Mouse (Mus musculus) cerebellum, adult 2 months (tissue): ENCODE results near the gene Igf2r. TPM values are rescaled to one million over a fixed set of nuclear protein-coding genes. Genes with fewer than 3 reads are reported as not detected.

Experiments used
- DNase-seq, 2 experiments: peaks; one replicate each; pipeline ENCODE4 v3.0.0; 2021
- H3K27ac ChIP-seq: fragments of 200-500 bp; 2 replicates; pipeline ENCODE4 v1.5.1; 2012; ENCODE audit warnings: low read length, control low read depth, inconsistent platforms; ENCODE audit not compliant: insufficient read depth
- H3K27me3 ChIP-seq: fragments of 200-500 bp; 2 replicates; pipeline ENCODE4 v1.6.1; 2012; ENCODE audit warnings: inconsistent platforms, mild to moderate bottlenecking, low read length, moderate library complexity; ENCODE audit not compliant: control insufficient read depth, insufficient read depth
- H3K4me1 ChIP-seq: fragments of 200-500 bp; 2 replicates; pipeline ENCODE4 v1.6.1; 2011; ENCODE audit warnings: low read length; ENCODE audit not compliant: control insufficient read depth, insufficient read depth
- H3K4me3 ChIP-seq: fragments of 200-500 bp; replicated peaks from 2 replicates; pipeline ENCODE3; 2011; ENCODE audit warnings: mild to moderate bottlenecking, low read depth, low read length, control low read depth; ENCODE audit not compliant: insufficient read depth
- CTCF ChIP-seq: fragments of 200-500 bp; IDR thresholded peaks from 2 replicates; pipeline ENCODE4 v1.5.1; 2011; ENCODE audit warnings: low read depth, mild to moderate bottlenecking, control low read depth, low read length, moderate library complexity, borderline replicate concordance; ENCODE audit not compliant: insufficient read depth
- POLR2A ChIP-seq: fragments of 200-500 bp; IDR thresholded peaks from 2 replicates; pipeline ENCODE4 v1.6.1; 2011; ENCODE audit warnings: low read length, control low read depth, borderline replicate concordance; ENCODE audit not compliant: insufficient read depth
- WGBS: fragments of 180-500 bp; shearing (Covaris S2); methylation state at CpG from one replicate; pipeline ENCODE4 v1.1.7; 2018; 5-methylcytosine and 5-hydroxymethylcytosine counted together
- polyA plus RNA-seq: library from polyadenylated mRNA; depleted of rRNA; stranded (reverse); fragments of >200 nt; gene quantifications from 2 replicates; pipeline ENCODE4 v1.2.3, GENCODE M21; 2012

Igf2r gene
- polyA plus RNA-seq, 1 experiment, result 18.1 TPM

DNA sequence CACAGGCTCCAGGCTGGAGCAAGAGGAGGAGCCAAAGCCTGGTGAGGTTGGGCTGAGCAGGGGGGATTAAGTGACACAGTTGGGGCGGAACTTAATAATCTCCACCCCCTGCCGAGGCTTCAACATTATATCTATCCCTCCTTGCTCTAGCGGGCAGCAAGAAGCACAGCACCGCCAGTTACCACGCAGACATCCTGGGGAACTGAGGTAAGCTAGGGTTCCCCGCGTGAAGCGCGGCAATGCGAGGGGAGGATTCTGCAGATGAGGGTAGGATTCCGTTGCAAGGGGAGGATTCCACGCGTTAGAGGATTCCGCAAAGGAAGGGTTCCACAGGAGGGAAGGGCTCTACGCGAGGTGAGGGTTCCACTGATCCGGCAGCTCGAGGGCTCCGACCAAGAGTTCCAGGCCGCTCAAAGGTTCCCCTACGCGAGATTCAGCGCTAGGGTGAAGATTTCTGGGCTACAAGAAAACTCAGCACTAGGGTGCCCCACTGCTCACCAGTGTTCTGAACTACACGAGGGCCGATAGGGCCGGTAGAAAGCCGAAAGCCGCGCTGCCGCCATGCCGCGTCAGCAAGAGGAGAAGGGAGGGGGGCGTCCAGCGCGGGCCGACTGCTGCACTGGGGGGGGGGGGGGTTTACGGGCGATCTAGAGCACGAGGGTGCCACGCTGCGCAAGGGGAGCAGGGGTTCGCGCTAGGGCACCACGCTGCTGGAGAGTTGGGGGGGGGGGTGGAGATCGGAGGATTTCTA, 28.1 kb downstream of the Igf2r start:
- 49% methylated on average over 45 of the region's 45 CpGs for WGBS
- peaks cover 15% of the 10 kb centered on the region for H3K4me1 ChIP-seq
- peak overlapping the region; percentile 36 for H3K27ac ChIP-seq
- TF ChIP-seq CTCF (no peak), POLR2A (peak; percentile 80)
- peak overlapping the region; percentile 64 for H3K4me3 ChIP-seq
- DNase-seq, result peak; percentile 77 to 78
- H3K27me3 ChIP-seq, result no peaks in the 10 kb centered on the region

DNA sequence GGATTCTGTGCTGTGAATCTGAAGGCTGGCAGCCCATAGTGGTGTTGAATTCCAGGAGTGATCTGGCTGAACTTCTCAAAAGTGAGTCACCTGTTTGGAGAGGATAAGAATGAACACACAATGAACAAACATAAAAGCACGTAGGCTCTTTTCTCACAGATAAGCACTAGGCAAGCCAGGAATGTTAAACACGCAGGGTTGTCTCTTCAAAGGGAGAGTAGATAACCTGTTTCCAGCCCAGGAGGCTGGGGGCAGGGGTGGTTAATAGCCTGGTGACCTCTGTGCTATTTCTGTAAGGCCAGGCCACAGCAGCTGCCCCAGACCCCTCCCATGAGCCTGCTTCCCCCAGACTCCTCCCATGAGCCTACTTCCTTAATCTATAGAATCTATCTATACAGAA, 29.1 kb downstream of the Igf2r start:
- H3K27ac ChIP-seq, result no peak overlapping the region
- 66% methylated on average over 2 of the region's 2 CpGs for WGBS

DNA sequence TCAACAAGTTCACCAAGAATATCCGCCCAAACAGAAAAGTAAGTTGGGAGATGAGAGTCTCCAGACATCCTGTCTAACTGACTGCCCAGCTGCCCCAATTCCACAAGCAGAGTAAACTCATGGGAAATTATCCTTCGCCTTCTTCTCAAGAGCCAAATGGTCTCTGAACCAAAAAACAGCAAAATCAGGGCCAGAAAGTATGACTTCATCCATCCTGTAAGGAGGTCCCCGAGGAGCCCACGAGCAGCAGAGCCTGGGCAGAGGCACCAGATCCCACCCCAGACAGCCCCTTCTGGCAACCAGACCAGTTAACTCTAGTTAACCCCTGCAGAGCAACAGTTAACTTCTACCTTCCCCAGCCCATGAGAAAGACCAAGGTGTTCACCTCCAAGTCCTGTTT, 29.9 kb downstream of the Igf2r start:
- no peak for DNase-seq
- 41% methylated on average over 4 of the region's 4 CpGs for WGBS

More for the DNA sequence above, 29.1 kb downstream of the Igf2r start:
- no peak for TF ChIP-seq CTCF
- TF ChIP-seq POLR2A, result no peak
- Histone ChIP-seq H3K4me3 (no peak overlapping the region), H3K4me1 (peaks cover 15% of the 10 kb centered on the region), H3K27me3 (no peaks in the 10 kb centered on the region)
- no peak for DNase-seq

DNA sequence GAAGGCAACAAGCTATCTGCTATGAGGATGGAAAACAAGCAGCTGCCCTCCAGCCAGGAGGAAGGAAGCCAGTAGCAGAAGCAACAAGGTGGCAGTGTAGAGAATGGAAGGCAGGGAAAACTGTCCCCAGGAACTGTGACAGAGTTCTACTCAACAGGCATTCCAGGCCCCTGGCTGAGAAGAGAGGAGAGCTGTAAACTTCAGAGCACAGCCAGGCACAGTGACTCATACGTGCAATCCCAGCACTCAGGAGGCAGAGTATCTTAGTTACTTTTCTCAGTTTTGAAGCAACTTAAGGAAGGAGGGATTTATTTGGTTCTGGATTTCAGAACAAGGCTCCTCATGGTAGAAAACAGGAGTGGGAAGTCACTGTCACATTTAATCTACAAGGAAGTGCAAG, 31.5 kb downstream of the Igf2r start:
- no peak overlapping the region for H3K4me3 ChIP-seq
- no peak overlapping the region for H3K27ac ChIP-seq
- DNase-seq, result peak in 1 of 2 experiments; percentile 35
- WGBS, result 23% methylated on average over 1 of the region's 1 CpGs
- no peaks in the 10 kb centered on the region for H3K27me3 ChIP-seq
- peaks cover 3% of the 10 kb centered on the region; the same call in 1 of the 2 replicates for H3K4me1 ChIP-seq
- TF ChIP-seq CTCF (no peak), POLR2A (no peak)

More for the DNA sequence above, 29.9 kb downstream of the Igf2r start:
- Histone ChIP-seq H3K27ac (no peak overlapping the region), H3K4me3 (no peak overlapping the region), H3K4me1 (peaks cover 10% of the 10 kb centered on the region; the same call in 1 of the 2 replicates), H3K27me3 (no peaks in the 10 kb centered on the region)
- no peak for TF ChIP-seq CTCF
- TF ChIP-seq POLR2A, result no peak

DNA sequence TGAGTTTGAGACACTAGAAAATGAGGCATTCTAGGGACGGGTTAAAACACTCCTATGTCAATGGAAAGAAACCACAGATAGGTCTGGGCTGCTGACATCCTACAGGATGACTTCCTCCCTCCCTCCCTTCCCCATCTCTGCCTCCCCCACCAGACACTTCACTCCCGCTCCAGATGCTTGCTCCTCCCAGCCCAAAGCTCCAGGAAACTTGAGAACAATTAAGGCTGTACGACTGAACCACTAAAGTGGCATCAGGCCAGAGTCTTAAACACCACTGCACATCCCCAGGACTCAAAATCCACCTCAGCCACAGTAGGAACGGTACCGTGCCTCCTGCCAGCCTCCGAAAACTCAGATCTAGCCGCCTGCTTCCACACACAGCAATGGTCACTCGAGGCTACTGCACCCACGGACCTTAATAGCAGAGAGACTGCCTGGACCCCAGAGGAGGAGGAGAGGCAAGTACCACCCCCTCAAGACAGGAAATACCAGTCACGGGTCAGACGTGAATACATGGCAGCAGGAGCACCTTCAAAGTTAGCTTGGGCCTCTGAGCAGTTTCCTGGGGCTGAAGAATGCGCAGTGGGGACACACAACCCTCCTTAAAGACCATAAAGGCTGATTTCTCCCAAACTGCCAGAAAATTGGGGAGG, 35.1 kb downstream of the Igf2r start:
- Histone ChIP-seq H3K27me3 (no peaks in the 10 kb centered on the region), H3K4me3 (no peak overlapping the region), H3K4me1 (no peaks in the 10 kb centered on the region), H3K27ac (no peak overlapping the region)
- DNase-seq, result no peak
- TF ChIP-seq CTCF (no peak), POLR2A (no peak)
- WGBS, result 69% methylated on average over 12 of the region's 12 CpGs

DNA sequence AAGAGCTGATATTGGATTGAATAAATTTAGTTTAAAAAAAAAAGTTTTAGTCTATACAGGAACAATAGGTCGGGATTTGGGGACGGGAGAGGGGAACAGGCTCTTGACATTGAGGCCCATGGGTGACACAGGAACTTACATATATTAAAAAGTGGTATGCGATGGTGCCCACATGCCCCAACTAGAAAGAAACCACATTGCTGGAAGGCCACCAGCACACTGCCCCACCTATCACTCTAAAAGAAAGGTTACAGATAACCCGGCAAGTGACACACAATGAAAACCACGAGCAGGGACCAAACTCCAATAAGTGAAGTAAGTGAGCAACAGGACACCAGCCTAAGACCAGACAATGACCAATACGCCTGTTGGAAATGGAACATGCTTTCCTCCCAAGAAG, 36.3 kb downstream of the Igf2r start:
- H3K27ac ChIP-seq, result no peak overlapping the region
- H3K27me3 ChIP-seq, result no peaks in the 10 kb centered on the region
- no peak for TF ChIP-seq POLR2A
- TF ChIP-seq CTCF, result no peak
- peaks cover 3% of the 10 kb centered on the region for H3K4me1 ChIP-seq
- DNase-seq, result no peak
- no peak overlapping the region for H3K4me3 ChIP-seq
- 94% methylated on average over 6 of the region's 6 CpGs for WGBS

DNA sequence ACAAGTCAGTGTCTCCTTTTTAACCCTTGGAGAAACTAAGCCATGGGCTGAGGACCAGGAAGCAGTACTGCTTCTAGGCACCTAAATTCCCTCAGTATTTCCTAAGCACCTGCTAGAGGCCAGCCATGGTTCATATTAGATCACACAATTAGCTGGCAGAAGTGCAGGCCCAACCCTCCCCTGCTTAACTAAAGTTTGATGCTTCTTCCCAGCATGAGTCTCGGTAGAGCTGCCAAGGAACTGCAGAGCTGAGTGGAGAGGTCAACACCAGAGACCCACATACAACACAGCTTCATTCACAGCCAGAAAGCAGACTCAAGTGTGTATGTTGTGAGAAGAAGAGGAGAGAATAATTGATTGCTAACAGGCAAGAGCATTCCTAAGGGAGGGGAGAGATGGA, 40.9 kb downstream of the Igf2r start:
- Histone ChIP-seq H3K4me3 (no peak overlapping the region), H3K27me3 (no peaks in the 10 kb centered on the region), H3K4me1 (peaks cover 27% of the 10 kb centered on the region), H3K27ac (no peak overlapping the region)
- TF ChIP-seq POLR2A (no peak), CTCF (no peak)
- 43% methylated on average over 1 of the region's 1 CpGs for WGBS
- peak; percentile 63 to 81 for DNase-seq

DNA sequence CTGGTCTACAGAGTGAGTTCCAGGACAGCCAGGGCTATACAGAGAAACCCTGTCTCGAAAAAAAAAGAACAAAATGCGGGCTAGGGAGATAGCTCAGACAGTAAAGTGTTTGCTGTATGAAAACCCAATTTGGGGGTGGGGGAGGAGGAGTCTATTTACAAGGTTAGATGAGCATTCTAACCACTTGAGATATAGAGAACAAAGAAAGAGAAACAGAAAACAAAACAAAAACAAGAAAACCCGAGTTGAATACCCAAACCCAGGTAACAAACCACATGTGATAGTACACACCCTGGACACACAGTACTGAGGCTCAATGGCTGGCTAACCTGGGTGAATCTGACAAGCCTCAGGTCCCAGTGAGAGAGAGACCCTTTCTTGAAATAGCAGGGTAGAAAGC, 41.7 kb downstream of the Igf2r start:
- TF ChIP-seq CTCF, result no peak
- no peak for TF ChIP-seq POLR2A
- Histone ChIP-seq H3K27ac (no peak overlapping the region), H3K4me3 (no peak overlapping the region), H3K27me3 (no peaks in the 10 kb centered on the region), H3K4me1 (peaks cover 29% of the 10 kb centered on the region)
- no peak for DNase-seq
- WGBS, result 95% methylated on average over 3 of the region's 3 CpGs
